Mouse (Mus musculus) layer of hippocampus, adult 11-12 months (tissue): Measurements from ENCODE around the gene N4bp2l1.

ENCODE experiments used
- DNase-seq: peaks from one replicate; pipeline ENCODE4 v3.0.0; 2022; ENCODE audit warnings: low spot score

Gene N4bp2l1

GRCm38 (mm10) chr5:150564426-150564825 is 32.6 kb downstream of the N4bp2l1 start:
- no peak for DNase-seq

GRCm38 (mm10) chr5:150561783-150562182 is 35.2 kb downstream of the N4bp2l1 start:
- DNase-seq = no peak

GRCm38 (mm10) chr5:150561376-150561775 is 35.6 kb downstream of the N4bp2l1 start:
- DNase-seq = no peak

- no peak for DNase-seq
These were observed 36.1 kb downstream of the N4bp2l1 start for GRCm38 (mm10) chr5:150560851-150561250.

GRCm38 (mm10) chr5:150559519-150560103 is 37.4 kb downstream of the N4bp2l1 start:
- DNase-seq = no peak

- DNase-seq = peak; percentile 10
These were observed 45.4 kb downstream of the N4bp2l1 start for GRCm38 (mm10) chr5:150551637-150552036.

- no peak for DNase-seq
These were observed 53.8 kb downstream of the N4bp2l1 start for GRCm38 (mm10) chr5:150543184-150543583.

GRCm38 (mm10) chr5:150541302-150541701 is 55.7 kb downstream of the N4bp2l1 start:
- no peak for DNase-seq

- no peak for DNase-seq
These were observed 71.7 kb downstream of the N4bp2l1 start for GRCm38 (mm10) chr5:150525239-150525638.

- no peak for DNase-seq
These were observed 74.1 kb downstream of the N4bp2l1 start for GRCm38 (mm10) chr5:150522867-150523234.

- DNase-seq = peak; percentile 90
These were observed 74.8 kb downstream of the N4bp2l1 start, which contains the start of gene Brca2 for GRCm38 (mm10) chr5:150521937-150522866. Gene Brca2 (plus strand): TSS chr5:150522630.
